Mouse (Mus musculus): ENCODE measurements at regions not wholly inside any gene's neighbourhood (a gene's known extent, or its start where the extent isn't known, plus 50 kb on each side); places are given as distances from the start of the nearest gene placed in this dataset.
"Not testable (repeated sequence)": the region's sequence is repeated elsewhere in the genome, so short reads cannot be mapped to it uniquely, and the experiment has no call there.

- DNase-seq (ENCODE audit: low read depth, low spot score) = no peak
These were observed 380.3 kb upstream of the Zfp703 start for GRCm38 (mm10) chr8:26596665-26597362.

GRCm38 (mm10) chr8:26598520-26598919, 378.6 kb upstream of the Zfp703 start:
- DNase-seq (ENCODE audit: low read depth, low spot score) = no peak

GRCm38 (mm10) chr8:26600127-26600526, 377.0 kb upstream of the Zfp703 start:
- DNase-seq (ENCODE audit: low read depth, low spot score) = no peak

- DNase-seq (ENCODE audit: low read depth, low spot score) = peak; percentile 82
These were observed 369.1 kb upstream of the Zfp703 start for GRCm38 (mm10) chr8:26608001-26608400.

- peak; percentile 18 for DNase-seq (ENCODE audit: low read depth, low spot score)
These were observed 368.5 kb upstream of the Zfp703 start for GRCm38 (mm10) chr8:26608588-26608987.

- DNase-seq (ENCODE audit: low read depth, low spot score) = no peak
These were observed 365.0 kb upstream of the Zfp703 start for GRCm38 (mm10) chr8:26612153-26612552.

- no peak for DNase-seq (ENCODE audit: low read depth, low spot score)
These were observed 354.6 kb upstream of the Zfp703 start for GRCm38 (mm10) chr8:26622311-26623052.

- no peak for DNase-seq (ENCODE audit: low read depth, low spot score)
These were observed 350.9 kb upstream of the Zfp703 start for GRCm38 (mm10) chr8:26626186-26626585.

GRCm38 (mm10) chr8:26626651-26627077, 350.5 kb upstream of the Zfp703 start:
- DNase-seq (ENCODE audit: low read depth, low spot score) = no peak

- DNase-seq (ENCODE audit: low read depth, low spot score) = no peak
These were observed 349.8 kb upstream of the Zfp703 start for GRCm38 (mm10) chr8:26627191-26627891.

- no peak for DNase-seq (ENCODE audit: low read depth, low spot score)
These were observed 346.6 kb upstream of the Zfp703 start for GRCm38 (mm10) chr8:26630544-26630943.

GRCm38 (mm10) chr8:26635701-26636100, 341.4 kb upstream of the Zfp703 start:
- no peak for DNase-seq (ENCODE audit: low read depth, low spot score)

GRCm38 (mm10) chr8:26645375-26645774, 331.8 kb upstream of the Zfp703 start:
- not testable (repeated sequence) for DNase-seq (ENCODE audit: low read depth, low spot score)

- DNase-seq (ENCODE audit: low read depth, low spot score) = peak; percentile 71
These were observed 326.8 kb upstream of the Zfp703 start for GRCm38 (mm10) chr8:26650287-26650686.

- DNase-seq (ENCODE audit: low read depth, low spot score) = no peak
These were observed 321.2 kb upstream of the Zfp703 start for GRCm38 (mm10) chr8:26655897-26656296.

GRCm38 (mm10) chr8:26656310-26657075, 320.6 kb upstream of the Zfp703 start:
- DNase-seq (ENCODE audit: low read depth, low spot score) = no peak

GRCm38 (mm10) chr8:26659381-26659780, 317.7 kb upstream of the Zfp703 start:
- no peak for DNase-seq (ENCODE audit: low read depth, low spot score)

- no peak for DNase-seq (ENCODE audit: low read depth, low spot score)
These were observed 307.6 kb upstream of the Zfp703 start for GRCm38 (mm10) chr8:26669541-26669940.

GRCm38 (mm10) chr8:26672486-26673395, 304.4 kb upstream of the Zfp703 start:
- no peak for DNase-seq (ENCODE audit: low read depth, low spot score)

- no peak for DNase-seq (ENCODE audit: low read depth, low spot score)
These were observed 299.5 kb upstream of the Zfp703 start for GRCm38 (mm10) chr8:26677584-26678138.

Data from telencephalon, adult 2 months (tissue).